Mouse (Mus musculus) myocyte (in vitro differentiated cells): ENCODE data around the gene Tuba8. TPM values are rescaled to one million over a fixed set of nuclear protein-coding genes. Genes with fewer than 3 reads are reported as not detected.

Source experiments
- H3K27me3 ChIP-seq: one replicate; pipeline ENCODE4 v1.6.1; 2011; ENCODE audit not compliant: control insufficient read depth, insufficient read depth, insufficient read length
- H3K36me3 ChIP-seq: one replicate; pipeline ENCODE4 v1.6.1; 2011; ENCODE audit not compliant: control insufficient read depth, insufficient read depth
- H3K4me2 ChIP-seq: one replicate; pipeline ENCODE4 v1.6.1; 2011; ENCODE audit warnings: low read depth, control low read depth
- H3K4me3 ChIP-seq: one replicate; pipeline ENCODE4 v1.5.1; 2011; ENCODE audit warnings: mild to moderate bottlenecking, control low read depth, moderate library complexity
- H3K79me2 ChIP-seq: one replicate; pipeline ENCODE4 v1.6.1; 2011; ENCODE audit not compliant: control insufficient read depth, insufficient read depth
- H3ac ChIP-seq: one replicate; pipeline ENCODE4 v1.6.1; 2011; ENCODE audit not compliant: control insufficient read depth, insufficient read length
- CEBPB ChIP-seq: IDR thresholded peaks from 2 replicates; pipeline ENCODE4 v1.6.1; 2011; ENCODE audit warnings: mild to moderate bottlenecking, moderate library complexity; ENCODE audit not compliant: poor library complexity, insufficient read depth, severe bottlenecking
- E2F4 ChIP-seq: IDR thresholded peaks from one replicate; pipeline ENCODE4 v1.6.1; 2011; ENCODE audit warnings: mild to moderate bottlenecking, control low read depth, moderate library complexity; ENCODE audit not compliant: insufficient read depth
- MAX ChIP-seq: IDR thresholded peaks from one replicate; pipeline ENCODE4 v1.6.1; 2011; ENCODE audit warnings: low read depth, mild to moderate bottlenecking, control low read depth
- MYOD1 ChIP-seq, 3 experiments: IDR thresholded peaks; one replicate each; pipeline ENCODE4 v1.6.1; 2011; ENCODE audit warnings: control low read depth in 2 of 3, low read depth in 2 of 3, mild to moderate bottlenecking in 2 of 3, moderate library complexity in 1 of 3; ENCODE audit not compliant: insufficient read length in 2 of 3, control insufficient read depth in 1 of 3
- MYOG ChIP-seq, 3 experiments: IDR thresholded peaks; one replicate each; pipeline ENCODE4 v1.6.1; 2011; ENCODE audit warnings: control low read depth in 2 of 3, low read depth in 2 of 3, mild to moderate bottlenecking in 2 of 3; ENCODE audit not compliant: insufficient read length in 2 of 3, control insufficient read depth in 1 of 3, insufficient read depth in 1 of 3
- POLR2A ChIP-seq: IDR thresholded peaks from one replicate; pipeline ENCODE4 v1.6.1; 2011; ENCODE audit warnings: low read depth, mild to moderate bottlenecking, control low read depth, moderate library complexity; ENCODE audit not compliant: insufficient read length
- POLR2AphosphoS2 ChIP-seq: IDR thresholded peaks from one replicate; pipeline ENCODE4 v1.6.1; 2011; ENCODE audit warnings: low read depth, control low read depth; ENCODE audit not compliant: insufficient read length
- REST ChIP-seq: IDR thresholded peaks from one replicate; pipeline ENCODE4 v1.6.1; 2011; ENCODE audit warnings: mild to moderate bottlenecking, control low read depth, moderate library complexity; ENCODE audit not compliant: insufficient read depth, insufficient read length
- SRF ChIP-seq: IDR thresholded peaks from one replicate; pipeline ENCODE4 v1.6.1; 2011; ENCODE audit warnings: low read depth; ENCODE audit not compliant: control insufficient read depth, insufficient read length
- TCF12 ChIP-seq: IDR thresholded peaks from one replicate; pipeline ENCODE4 v1.6.1; 2011; ENCODE audit warnings: mild to moderate bottlenecking, control low read depth; ENCODE audit not compliant: poor library complexity, insufficient read depth, severe bottlenecking
- TCF3 ChIP-seq: IDR thresholded peaks from one replicate; pipeline ENCODE4 v1.6.1; 2011; ENCODE audit warnings: low read depth, control low read depth; ENCODE audit not compliant: insufficient read length
- USF1 ChIP-seq: IDR thresholded peaks from one replicate; pipeline ENCODE4 v1.6.1; 2011; ENCODE audit warnings: low read depth, mild to moderate bottlenecking, control low read depth, moderate library complexity
- polyA plus RNA-seq: library from polyadenylated mRNA; unstranded; fragments of >200 nt; fragmentation: generic; extraction: Trizol; gene quantifications from one replicate; pipeline ENCODE4 v1.2.1, GENCODE M21; 2012; ENCODE audit warnings: missing spikeins

Gene Tuba8
- polyA plus RNA-seq, 1 experiment, result not detected

- TF ChIP-seq CEBPB (no peak), MYOG (IDR thresholded peaks at IDR 0.05; ENCODE audit: control insufficient read depth in 1 of 3, insufficient read depth in 1 of 3, insufficient read length in 2 of 3, low read depth in 2 of 3) (no peak), POLR2AphosphoS2 (no peak), MAX (no peak), TCF12 (no peak), USF1 (no peak), POLR2A (no peak), E2F4 (no peak), TCF3 (no peak), REST (no peak), MYOD1 (IDR thresholded peaks at IDR 0.05; ENCODE audit: control insufficient read depth in 1 of 3, insufficient read length in 2 of 3, low read depth in 2 of 3) (no peak), SRF (no peak)
- no peak overlapping the region for H3K4me3 ChIP-seq
Measured at GRCm38 (mm10) chr6:121221876-121222597, 11.5 kb downstream of the Tuba8 start.

GRCm38 (mm10) chr6:121223001-121223400, 12.5 kb downstream of the Tuba8 start:
- H3K4me3 ChIP-seq, result no peak overlapping the region
- no peak for TF ChIP-seq POLR2AphosphoS2
- TF ChIP-seq TCF12, result no peak
- TF ChIP-seq TCF3, result no peak
- TF ChIP-seq MYOG (IDR thresholded peaks at IDR 0.05; ENCODE audit: control insufficient read depth in 1 of 3, insufficient read depth in 1 of 3, insufficient read length in 2 of 3, low read depth in 2 of 3), result no peak
- TF ChIP-seq MYOD1 (IDR thresholded peaks at IDR 0.05; ENCODE audit: control insufficient read depth in 1 of 3, insufficient read length in 2 of 3, low read depth in 2 of 3), result no peak
- TF ChIP-seq REST, result no peak
- TF ChIP-seq SRF, result no peak
- TF ChIP-seq CEBPB, result no peak
- peaks cover 15% of the 10 kb centered on the region for H3K27me3 ChIP-seq
- no peaks in the 10 kb centered on the region for H3K36me3 ChIP-seq
- no peak overlapping the region for H3K4me2 ChIP-seq
- no peaks in the 10 kb centered on the region for H3K79me2 ChIP-seq
- no peak overlapping the region for H3ac ChIP-seq

More at GRCm38 (mm10) chr6:121221876-121222597, 11.5 kb downstream of the Tuba8 start:
- H3K27me3 ChIP-seq, result peaks cover 15% of the 10 kb centered on the region
- H3K36me3 ChIP-seq, result no peaks in the 10 kb centered on the region
- no peak overlapping the region for H3K4me2 ChIP-seq
- no peaks in the 10 kb centered on the region for H3K79me2 ChIP-seq
- no peak overlapping the region for H3ac ChIP-seq

- no peaks in the 10 kb centered on the region for H3K79me2 ChIP-seq
- no peak for TF ChIP-seq MYOD1 (IDR thresholded peaks at IDR 0.05; ENCODE audit: control insufficient read depth in 1 of 3, insufficient read length in 2 of 3, low read depth in 2 of 3)
- no peak for TF ChIP-seq MAX
- no peak for TF ChIP-seq CEBPB
- TF ChIP-seq POLR2A, result no peak
- no peak for TF ChIP-seq SRF
- no peak for TF ChIP-seq REST
- TF ChIP-seq TCF12, result no peak
- no peak for TF ChIP-seq E2F4
- TF ChIP-seq POLR2AphosphoS2, result no peak
- TF ChIP-seq MYOG (IDR thresholded peaks at IDR 0.05; ENCODE audit: control insufficient read depth in 1 of 3, insufficient read depth in 1 of 3, insufficient read length in 2 of 3, low read depth in 2 of 3), result no peak
- TF ChIP-seq TCF3, result no peak
- no peak for TF ChIP-seq USF1
- no peak overlapping the region for H3ac ChIP-seq
- peaks cover 15% of the 10 kb centered on the region for H3K27me3 ChIP-seq
- H3K4me3 ChIP-seq, result no peak overlapping the region
- no peak overlapping the region for H3K4me2 ChIP-seq
- no peaks in the 10 kb centered on the region for H3K36me3 ChIP-seq
Measured at GRCm38 (mm10) chr6:121224067-121224466, 13.6 kb downstream of the Tuba8 start.

- H3K36me3 ChIP-seq, result no peaks in the 10 kb centered on the region
- H3K27me3 ChIP-seq, result peaks cover 15% of the 10 kb centered on the region
- H3K4me2 ChIP-seq, result no peak overlapping the region
- no peak overlapping the region for H3ac ChIP-seq
- no peaks in the 10 kb centered on the region for H3K79me2 ChIP-seq
- no peak overlapping the region for H3K4me3 ChIP-seq
- no peak for TF ChIP-seq SRF
- TF ChIP-seq TCF12, result no peak
- TF ChIP-seq POLR2AphosphoS2, result no peak
- TF ChIP-seq MYOD1 (IDR thresholded peaks at IDR 0.05; ENCODE audit: control insufficient read depth in 1 of 3, insufficient read length in 2 of 3, low read depth in 2 of 3), result no peak
- TF ChIP-seq USF1, result no peak
- TF ChIP-seq MYOG (IDR thresholded peaks at IDR 0.05; ENCODE audit: control insufficient read depth in 1 of 3, insufficient read depth in 1 of 3, insufficient read length in 2 of 3, low read depth in 2 of 3), result no peak
- no peak for TF ChIP-seq MAX
- no peak for TF ChIP-seq REST
- no peak for TF ChIP-seq POLR2A
- TF ChIP-seq E2F4, result no peak
- TF ChIP-seq CEBPB, result no peak
Measured at GRCm38 (mm10) chr6:121224993-121225392, 14.5 kb downstream of the Tuba8 start.
